In the genomic region with DNA sequence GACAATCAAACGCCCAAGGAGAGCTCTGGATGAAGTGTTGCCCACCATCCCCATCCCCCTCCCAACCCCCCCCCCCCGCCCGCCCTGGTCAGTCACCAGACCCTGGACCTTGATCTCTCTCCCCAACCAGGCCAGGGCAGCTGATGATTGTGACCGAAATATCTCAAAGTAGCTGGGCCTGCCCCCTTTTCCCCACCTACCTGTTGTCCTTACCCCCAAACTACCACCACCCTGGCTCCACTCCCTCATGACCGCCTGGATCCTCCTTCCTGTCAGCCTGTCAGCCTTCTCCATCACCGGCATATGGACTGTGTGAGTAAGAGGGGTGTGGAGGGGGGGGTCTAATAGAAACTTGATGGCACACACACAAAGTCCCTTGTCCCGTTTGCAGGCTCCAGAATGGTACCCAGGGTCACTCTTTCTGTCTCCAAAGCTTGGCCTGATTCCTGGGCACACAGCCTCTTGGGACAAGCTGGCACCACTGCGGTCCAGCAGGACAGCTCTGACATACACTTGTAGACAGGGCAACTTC, we compare ENCODE assay signal across 8 mouse cellular contexts. TPM values are rescaled to one million over a fixed set of nuclear protein-coding genes. Genes with fewer than 3 reads are reported as not detected.
DNase-seq lines count a peak whose midpoint lies in the region; ATAC-seq lines count a peak whose summit lies in the region.

No protein-coding gene starts in this region.

- WGBS in heart, embryonic 14.5 days = 35% methylated on average over 6 of the region's 8 CpGs
- 52% methylated on average over 5 of the region's 8 CpGs for WGBS in hindbrain, embryonic 11.5 days
- WGBS in macrophage (ENCODE audit: missing documents) = 77% methylated on average over 7 of the region's 8 CpGs

- intact Hi-C loops in heart, postnatal 14 days (cut with DNase I) = loop anchor here (5.0 kb wide), 1 partner anchor 46 kb away; no protein-coding TSS in a partner anchor

- no peak for ATAC-seq in heart, embryonic 14.5 days (ENCODE audit: insufficient number of reproducible peaks, insufficient read depth, low FRiP score, low read depth)
- ATAC-seq in hindbrain, embryonic 11.5 days (ENCODE audit: low FRiP score) = peak; percentile 38

- no peak for DNase-seq in heart, postnatal 14 days
- peak; percentile 65 for DNase-seq in brain, adult 2 months (ENCODE audit: low read depth, low spot score)
- DNase-seq in hindbrain, embryonic 11.5 days (ENCODE audit: low spot score) = no peak
- no peak for DNase-seq in frontal cortex, postnatal 14 days (ENCODE audit: low spot score in 2 of 2)
- no peak for DNase-seq in testis, postnatal 14 days (ENCODE audit: low spot score)
- no peak for DNase-seq in lung, postnatal 36 days

- H3K9ac ChIP-seq in heart, embryonic 14.5 days (ENCODE audit: low read length) = peak overlapping the region; percentile 82
- H3K9ac ChIP-seq in hindbrain, embryonic 11.5 days (ENCODE audit: low read depth, low read length) = peak overlapping the region; percentile 56; the same call in 1 of the 2 replicates

- H3K9me3 ChIP-seq in heart, embryonic 14.5 days (ENCODE audit: control insufficient read depth, low read length) = no peaks in the 10 kb centered on the region
- H3K9me3 ChIP-seq in hindbrain, embryonic 11.5 days (ENCODE audit: control insufficient read depth, low read length) = no peaks in the 10 kb centered on the region

- no peaks in the 10 kb centered on the region for H3K27me3 ChIP-seq in heart, embryonic 14.5 days (ENCODE audit: control insufficient read depth, insufficient read depth, low read length)
- no peaks in the 10 kb centered on the region for H3K27me3 ChIP-seq in hindbrain, embryonic 11.5 days (ENCODE audit: control insufficient read depth, insufficient read depth, low read length)

- peak overlapping the region in 1 of 2 experiments; percentile 42; a peak in 1 of 4 replicates for H3K27ac ChIP-seq in heart, embryonic 14.5 days (replicated peaks in 1 of 2; ENCODE audit: control insufficient read depth in 1 of 2, insufficient read depth in 1 of 2, low read depth in 2 of 2, low read length in 2 of 2)
- no peak overlapping the region for H3K27ac ChIP-seq in hindbrain, embryonic 11.5 days (ENCODE audit: low read depth, low read length)
- H3K27ac ChIP-seq in macrophage = no peak overlapping the region

- H3K4me1 ChIP-seq in heart, embryonic 14.5 days (ENCODE audit: control insufficient read depth in 2 of 2, insufficient read depth in 2 of 2, low read length in 2 of 2) = peaks cover 16 to 43% of the 10 kb centered on the region in 2 experiments
- H3K4me1 ChIP-seq in hindbrain, embryonic 11.5 days (replicated peaks; ENCODE audit: control insufficient read depth, insufficient read depth, low read length) = peaks cover 4% of the 10 kb centered on the region; the same call in 1 of the 2 replicates

- peaks cover 28% of the 10 kb centered on the region for H3K79me2 ChIP-seq in macrophage (ENCODE audit: inconsistent target)

- peaks cover 38% of the 10 kb centered on the region for H3K36me3 ChIP-seq in heart, embryonic 14.5 days (ENCODE audit: control insufficient read depth, insufficient read depth, low read length)
- H3K36me3 ChIP-seq in hindbrain, embryonic 11.5 days (ENCODE audit: control insufficient read depth, insufficient read depth, low read length) = no peaks in the 10 kb centered on the region
- peaks cover 17% of the 10 kb centered on the region; the same call in 1 of the 2 replicates for H3K36me3 ChIP-seq in macrophage (ENCODE audit: inconsistent target)

- H3K4me3 ChIP-seq in heart, embryonic 14.5 days (ENCODE audit: control insufficient read depth in 1 of 2, insufficient read depth in 1 of 2, low read depth in 1 of 2, low read length in 2 of 2) = peak overlapping the region; percentile 69 to 72
- H3K4me3 ChIP-seq in hindbrain, embryonic 11.5 days (ENCODE audit: low read depth, low read length) = peak overlapping the region; percentile 47
- H3K4me3 ChIP-seq in macrophage (ENCODE audit: inconsistent target) = peak overlapping the region; percentile 14; the same call in 1 of the 2 replicates

- H3K4me2 ChIP-seq in heart, embryonic 14.5 days (ENCODE audit: low read length) = peak overlapping the region; percentile 94
- peak overlapping the region; percentile 94 for H3K4me2 ChIP-seq in hindbrain, embryonic 11.5 days (replicated peaks; ENCODE audit: low read depth, low read length)

RNA-seq across cellular contexts. Expression of a gene that starts 0.8 kb away (rescaled TPM):
- 14.4 and 16.4 TPM in 2 replicates for polyA plus RNA-seq in heart, embryonic 14.5 days (2014; fragmentation: Nextera tagmentation; extraction: Ambion mirVana)
- 10 to 100 TPM; 14.7 to 17.6 TPM for total RNA-seq in heart, postnatal 14 days (2021)
- polyA plus RNA-seq in hindbrain, embryonic 11.5 days (2014; fragmentation: Nextera tagmentation; extraction: Ambion mirVana) = 7.0 and 9.2 TPM in 2 replicates
- total RNA-seq in macrophage (2018; cell fraction: chromatin; rRNA removed) = 10 to 100 TPM in 17 of 26 experiments, 1 to 10 TPM in 9; 5.7 to 27.5 (median 12.9) TPM
- 10 to 100 TPM in 7 of 26 experiments, 1 to 10 TPM in 19; 2.2 to 11.9 (median 6.2) TPM for total RNA-seq in macrophage (2018; cell fraction: cytosol; rRNA removed)
- total RNA-seq in macrophage (2018; cell fraction: nucleus; rRNA removed) = 10 to 100 TPM in 15 of 26 experiments, 1 to 10 TPM in 11; 3.5 to 31.2 (median 12.0) TPM
- 6.8 to 10.9 TPM (median 8.2 TPM) in 3 replicates for polyA plus RNA-seq in macrophage (2018)

RNA-seq across cellular contexts. Expression of a gene that starts 8.9 kb away (rescaled TPM):
- 13.7 and 13.8 TPM in 2 replicates for polyA plus RNA-seq in heart, embryonic 14.5 days (2014; fragmentation: Nextera tagmentation; extraction: Ambion mirVana)
- 10 to 100 TPM; 13.1 to 14.4 TPM for total RNA-seq in heart, postnatal 14 days (2021)
- polyA plus RNA-seq in hindbrain, embryonic 11.5 days (2014; fragmentation: Nextera tagmentation; extraction: Ambion mirVana) = 17.6 and 28.4 TPM in 2 replicates
- 10 to 100 TPM; 21.5 to 99.1 (median 57.6) TPM for total RNA-seq in macrophage (2018; cell fraction: chromatin; rRNA removed)
- total RNA-seq in macrophage (2018; cell fraction: cytosol; rRNA removed) = 10 to 100 TPM; 12.0 to 36.4 (median 21.5) TPM
- 10 to 100 TPM; 27.2 to 97.8 (median 53.7) TPM for total RNA-seq in macrophage (2018; cell fraction: nucleus; rRNA removed)
- polyA plus RNA-seq in macrophage (2018) = 16.4 to 24.8 TPM (median 19.7 TPM) in 3 replicates

RNA-seq across cellular contexts. Expression of a gene that starts 10.7 kb away (rescaled TPM):
- 88.3 and 89.0 TPM in 2 replicates for polyA plus RNA-seq in heart, embryonic 14.5 days (2014; fragmentation: Nextera tagmentation; extraction: Ambion mirVana)
- 10 to 100 TPM; 45.5 to 46.5 TPM for total RNA-seq in heart, postnatal 14 days (2021)
- 106 and 111 TPM in 2 replicates for polyA plus RNA-seq in hindbrain, embryonic 11.5 days (2014; fragmentation: Nextera tagmentation; extraction: Ambion mirVana)
- total RNA-seq in macrophage (2018; cell fraction: chromatin; rRNA removed) = 10 to 100 TPM; 35.6 to 81.0 (median 59.1) TPM
- total RNA-seq in macrophage (2018; cell fraction: cytosol; rRNA removed) = 100 to 1,000 TPM in 12 of 26 experiments, 10 to 100 TPM in 14; 72.2 to 112 (median 99.2) TPM
- 100 to 1,000 TPM in 1 of 26 experiments, 10 to 100 TPM in 25; 46.7 to 111 (median 71.2) TPM for total RNA-seq in macrophage (2018; cell fraction: nucleus; rRNA removed)
- polyA plus RNA-seq in macrophage (2018) = 78.5 to 103 TPM (median 89.0 TPM) in 3 replicates

RNA-seq across cellular contexts. Expression of a gene that starts 11.1 kb away (rescaled TPM):
- polyA plus RNA-seq in heart, embryonic 14.5 days (2014; fragmentation: Nextera tagmentation; extraction: Ambion mirVana) = 32.4 and 32.8 TPM in 2 replicates
- 10 to 100 TPM; 16.6 to 19.7 TPM for total RNA-seq in heart, postnatal 14 days (2021)
- 102 and 113 TPM in 2 replicates for polyA plus RNA-seq in hindbrain, embryonic 11.5 days (2014; fragmentation: Nextera tagmentation; extraction: Ambion mirVana)
- 10 to 100 TPM in 18 of 26 experiments, 1 to 10 TPM in 8; 3.2 to 23.3 (median 14.5) TPM for total RNA-seq in macrophage (2018; cell fraction: chromatin; rRNA removed)
- total RNA-seq in macrophage (2018; cell fraction: cytosol; rRNA removed) = 10 to 100 TPM; 15.1 to 33.7 (median 23.7) TPM
- total RNA-seq in macrophage (2018; cell fraction: nucleus; rRNA removed) = 10 to 100 TPM in 20 of 26 experiments, 1 to 10 TPM in 6; 5.6 to 25.1 (median 14.5) TPM
- 22.3 to 31.3 TPM (median 30.3 TPM) in 3 replicates for polyA plus RNA-seq in macrophage (2018)

RNA-seq across cellular contexts. Expression of a gene that starts 24.2 kb away (rescaled TPM):
- 58.1 and 61.9 TPM in 2 replicates for polyA plus RNA-seq in heart, embryonic 14.5 days (2014; fragmentation: Nextera tagmentation; extraction: Ambion mirVana)
- 10 to 100 TPM; 48.8 to 54.0 TPM for total RNA-seq in heart, postnatal 14 days (2021)
- 13.4 and 13.7 TPM in 2 replicates for polyA plus RNA-seq in hindbrain, embryonic 11.5 days (2014; fragmentation: Nextera tagmentation; extraction: Ambion mirVana)
- total RNA-seq in macrophage (2018; cell fraction: chromatin; rRNA removed) = 10 to 100 TPM in 3 of 26 experiments, 1 to 10 TPM in 18, under 1 TPM in 5; 0.29 to 16.4 (median 4.4) TPM
- 10 to 100 TPM in 16 of 26 experiments, 1 to 10 TPM in 10; 6.1 to 16.4 (median 11.1) TPM for total RNA-seq in macrophage (2018; cell fraction: cytosol; rRNA removed)
- 10 to 100 TPM in 2 of 26 experiments, 1 to 10 TPM in 23, under 1 TPM in 1; 0.91 to 10.4 (median 5.2) TPM for total RNA-seq in macrophage (2018; cell fraction: nucleus; rRNA removed)
- polyA plus RNA-seq in macrophage (2018) = 4.9 to 8.1 TPM (median 6.9 TPM) in 3 replicates

Comparison
In these comparisons a context has a peak if more than half of its experiments do, and no peak if none do; other contexts are left out.
1. H3K4me3 ChIP-seq: peak in every context shown above with its lines; median percentile 70 in heart, embryonic 14.5 days; 47 in hindbrain, embryonic 11.5 days; 14 in macrophage.